Mouse (Mus musculus) midbrain, embryonic 14.5 days (tissue): Measurements from ENCODE around the gene Sh3gl3. TPM values are rescaled to one million over a fixed set of nuclear protein-coding genes. Genes with fewer than 3 reads are reported as not detected.

Experiments
- ATAC-seq: fragments of 200-750 bp; cut with Nextera tagmentation; 2 replicates; pipeline ENCODE4 v1.8.0; 2017; ENCODE audit warnings: moderate number of reproducible peaks, moderate library complexity; ENCODE audit not compliant: low FRiP score, low TSS enrichment
- DNase-seq: peaks from one replicate; pipeline ENCODE4 v3.0.0-alpha.2; 2015
- H3K27ac ChIP-seq: fragments of 300-500 bp; sonication (generic); replicated peaks from 2 replicates; pipeline ENCODE4 v1.5.1; 2014; ENCODE audit warnings: mild to moderate bottlenecking, low read depth, low read length, moderate library complexity
- H3K27me3 ChIP-seq: fragments of 300-500 bp; sonication (generic); 2 replicates; pipeline ENCODE4 v1.6.1; 2014; ENCODE audit warnings: low read length, control low read depth, mixed read lengths; ENCODE audit not compliant: control insufficient read depth, insufficient read depth
- H3K36me3 ChIP-seq: fragments of 300-500 bp; sonication (generic); 2 replicates; pipeline ENCODE4 v1.6.1; 2014; ENCODE audit warnings: low read length, control low read depth; ENCODE audit not compliant: control insufficient read depth, insufficient read depth
- H3K4me1 ChIP-seq: fragments of 300-500 bp; sonication (generic); 2 replicates; pipeline ENCODE4 v1.6.1; 2014; ENCODE audit warnings: mild to moderate bottlenecking, antibody characterized with exemption, low read length, control low read depth; ENCODE audit not compliant: control insufficient read depth, insufficient read depth
- H3K4me2 ChIP-seq: fragments of 300-500 bp; sonication (generic); 2 replicates; pipeline ENCODE4 v1.6.1; 2014; ENCODE audit warnings: mild to moderate bottlenecking, low read length, moderate library complexity
- H3K4me3 ChIP-seq: fragments of 300-500 bp; sonication (generic); replicated peaks from 2 replicates; pipeline ENCODE4 v1.5.1; 2014; ENCODE audit warnings: low read depth, low read length
- H3K9ac ChIP-seq: fragments of 300-500 bp; sonication (generic); replicated peaks from 2 replicates; pipeline ENCODE4 v1.6.1; 2014; ENCODE audit warnings: mild to moderate bottlenecking, low read length, moderate library complexity
- H3K9me3 ChIP-seq: fragments of 300-500 bp; sonication (generic); 2 replicates; pipeline ENCODE4 v1.6.1; 2016; ENCODE audit warnings: low read length, control low read depth, mixed read lengths; ENCODE audit not compliant: control insufficient read depth
- WGBS: fragments of 180-500 bp; shearing (Covaris S2); extraction: QIAGEN DNeasy Blood & Tissue Kit; methylation state at CpG from one replicate; pipeline ENCODE4 v1.1.7; 2014; 5-methylcytosine and 5-hydroxymethylcytosine counted together
- polyA plus RNA-seq: library from polyadenylated mRNA; unstranded; fragments of >200 nt; fragmentation: Nextera tagmentation; extraction: Ambion mirVana; gene quantifications from 2 replicates; pipeline ENCODE4 v1.2.1, GENCODE M21; 2014

The Sh3gl3 gene
- polyA plus RNA-seq, 1 experiment from 2014 or later: 82.4 TPM

DNA sequence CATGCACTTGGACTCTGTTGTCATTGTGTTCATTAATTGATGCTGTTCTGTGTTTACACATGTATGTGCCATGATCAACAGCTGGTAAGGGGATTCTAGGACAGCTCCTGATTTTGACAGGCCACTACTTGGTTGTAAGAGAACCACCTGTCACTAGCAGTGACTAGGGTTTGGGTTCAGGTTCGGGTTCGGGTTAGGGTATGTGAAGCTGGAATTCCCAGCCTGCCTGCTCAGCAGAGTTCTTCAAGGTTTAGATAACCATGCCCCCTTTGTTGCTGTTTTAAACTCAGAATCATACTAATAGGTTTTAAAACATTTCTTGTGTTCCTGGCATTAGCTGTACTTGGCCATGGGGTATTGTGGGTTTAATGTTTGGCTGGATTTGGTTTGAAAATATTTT lies 173.1 kb downstream of the Sh3gl3 start:
- Histone ChIP-seq H3K9ac (no peak overlapping the region), H3K9me3 (no peaks in the 10 kb centered on the region), H3K36me3 (no peaks in the 10 kb centered on the region), H3K27ac (no peak overlapping the region), H3K4me3 (no peak overlapping the region), H3K4me2 (no peak overlapping the region), H3K27me3 (no peaks in the 10 kb centered on the region), H3K4me1 (no peaks in the 10 kb centered on the region)
- ATAC-seq (no peak), DNase-seq (no peak)
- WGBS: 92% methylated on average over 2 of the region's 2 CpGs

DNA sequence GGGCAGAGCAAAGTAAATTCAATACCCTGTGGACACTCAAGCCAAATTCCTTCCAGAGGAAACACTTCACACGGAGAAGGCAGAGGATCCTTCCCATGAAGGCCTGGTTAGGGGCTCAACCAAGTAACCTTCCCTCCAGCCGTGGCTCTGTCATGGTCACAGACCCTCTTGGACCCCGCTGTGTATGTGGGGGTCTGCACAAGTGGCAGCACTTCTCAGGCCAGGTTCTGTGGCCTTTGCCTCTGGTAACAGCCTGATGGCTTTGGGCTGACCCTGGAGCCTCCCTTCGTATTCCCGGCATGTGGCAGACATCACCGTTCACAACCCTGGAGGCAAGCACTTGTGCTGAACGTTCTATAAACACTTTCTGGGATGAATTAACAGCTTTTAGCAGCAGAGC lies 176.2 kb downstream of the Sh3gl3 start:
- WGBS: 92% methylated on average over 7 of the region's 7 CpGs
- Histone ChIP-seq H3K27me3 (no peaks in the 10 kb centered on the region), H3K9me3 (no peaks in the 10 kb centered on the region), H3K36me3 (no peaks in the 10 kb centered on the region), H3K4me2 (no peak overlapping the region), H3K4me3 (no peak overlapping the region), H3K27ac (no peak overlapping the region), H3K4me1 (no peaks in the 10 kb centered on the region), H3K9ac (no peak overlapping the region)
- DNase-seq (no peak), ATAC-seq (no peak)

DNA sequence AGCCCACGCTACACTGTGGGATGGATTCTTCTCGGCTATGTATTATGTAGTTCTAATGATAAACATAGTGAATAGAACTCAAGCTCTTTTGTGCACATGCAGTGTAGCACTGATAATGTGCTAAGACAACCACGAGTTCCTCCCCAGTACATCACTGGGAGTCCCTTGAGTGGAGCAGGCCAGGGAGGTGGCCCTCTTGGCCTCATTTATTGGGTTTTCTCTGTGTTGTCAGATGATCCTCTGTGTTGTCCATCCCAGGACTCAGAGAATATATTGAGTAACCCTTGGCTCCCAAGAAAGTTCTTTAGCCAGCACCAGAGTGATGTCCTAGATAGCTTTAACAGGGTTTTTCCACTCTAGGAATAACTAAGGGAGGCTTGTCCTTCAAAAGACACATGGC lies 176.8 kb downstream of the Sh3gl3 start:
- H3K9ac ChIP-seq: no peak overlapping the region
- no peaks in the 10 kb centered on the region for H3K4me1 ChIP-seq
- no peak overlapping the region for H3K4me3 ChIP-seq
- H3K27ac ChIP-seq: no peak overlapping the region
- H3K4me2 ChIP-seq: no peak overlapping the region
- no peaks in the 10 kb centered on the region for H3K9me3 ChIP-seq
- H3K36me3 ChIP-seq: no peaks in the 10 kb centered on the region
- ATAC-seq (no peak), DNase-seq (no peak)
- no peaks in the 10 kb centered on the region for H3K27me3 ChIP-seq
- WGBS: 79% methylated on average over 3 of the region's 3 CpGs

Other genes starting within 250 kb of the Sh3gl3 start
- 99.2 and 99.4 TPM in 2 replicates for gene Hdgfl3, start 239.4 kb upstream of the Sh3gl3 start, polyA plus RNA-seq
- gene Bnc1, start 181.5 kb upstream of the Sh3gl3 start, polyA plus RNA-seq: 0.27 and 0.30 TPM in 2 replicates
- gene Adamtsl3, start 161.9 kb downstream of the Sh3gl3 start, polyA plus RNA-seq: 0.33 and 0.34 TPM in 2 replicates